Mouse (Mus musculus) NIH3T3 (cell line): ENCODE results near the gene Podn.

ENCODE experiments used
- DNase-seq: peaks from one replicate; pipeline ENCODE4 v3.0.0-alpha.2; 2012; ENCODE audit warnings: low read depth

Podn gene

DNA sequence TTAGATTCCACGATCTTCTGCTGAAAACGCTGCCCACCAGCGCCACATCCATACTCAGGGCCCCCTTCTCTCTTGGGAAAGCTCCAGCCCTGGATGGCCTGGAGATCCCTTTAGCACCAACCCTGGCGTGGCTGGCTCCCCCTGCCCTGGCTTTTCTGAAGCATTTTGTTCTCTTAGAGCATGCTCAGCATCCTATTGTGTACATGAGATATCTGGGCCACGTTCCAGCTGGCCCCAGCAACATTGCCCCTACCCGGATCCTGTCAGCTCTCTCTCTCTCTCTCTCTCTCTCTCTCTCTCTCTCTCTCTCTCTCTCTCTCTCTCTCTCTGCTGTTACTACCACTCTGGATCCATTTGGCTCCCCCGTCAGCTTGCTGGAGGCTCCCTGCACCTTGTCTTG lies 90.9 kb downstream of the Podn start:
- peak; percentile 63 for DNase-seq

GRCm38 (mm10) chr4:107999380-107999779 lies 96.9 kb downstream of the Podn start:
- no peak for DNase-seq

DNA sequence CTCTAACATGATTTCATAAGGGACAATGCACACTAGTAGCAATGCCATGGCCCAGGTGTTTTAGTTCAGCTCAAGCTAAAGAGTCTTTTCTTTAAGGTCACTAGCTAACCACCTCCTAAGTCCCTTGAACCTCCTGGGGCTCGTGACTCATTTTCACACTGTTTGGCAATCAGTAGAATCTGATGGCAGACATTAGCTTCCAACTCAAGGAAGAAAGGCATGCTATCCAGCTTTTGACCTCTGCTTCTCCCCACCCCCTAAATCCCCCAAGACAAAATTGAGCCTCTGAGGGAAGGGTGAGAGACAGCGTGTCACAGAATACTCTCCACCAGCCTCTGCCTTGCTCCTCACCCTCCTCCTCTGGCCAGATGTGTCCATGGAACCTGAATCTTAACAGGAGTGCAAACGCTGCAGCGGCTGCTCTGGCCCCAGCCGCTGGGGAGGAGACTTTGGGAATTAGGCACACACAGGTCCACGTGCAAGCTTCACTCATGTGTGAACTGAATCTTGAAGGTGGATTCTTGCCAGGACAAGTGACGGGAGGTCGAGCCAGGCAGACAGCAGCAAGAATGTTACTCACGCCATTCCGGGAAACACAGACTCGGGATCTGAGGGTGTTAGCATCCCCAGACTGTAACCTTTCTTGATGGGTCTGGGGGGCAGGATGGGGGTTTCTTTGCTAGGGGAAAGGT lies 97.5 kb downstream of the Podn start:
- DNase-seq = peak; percentile 68

DNA sequence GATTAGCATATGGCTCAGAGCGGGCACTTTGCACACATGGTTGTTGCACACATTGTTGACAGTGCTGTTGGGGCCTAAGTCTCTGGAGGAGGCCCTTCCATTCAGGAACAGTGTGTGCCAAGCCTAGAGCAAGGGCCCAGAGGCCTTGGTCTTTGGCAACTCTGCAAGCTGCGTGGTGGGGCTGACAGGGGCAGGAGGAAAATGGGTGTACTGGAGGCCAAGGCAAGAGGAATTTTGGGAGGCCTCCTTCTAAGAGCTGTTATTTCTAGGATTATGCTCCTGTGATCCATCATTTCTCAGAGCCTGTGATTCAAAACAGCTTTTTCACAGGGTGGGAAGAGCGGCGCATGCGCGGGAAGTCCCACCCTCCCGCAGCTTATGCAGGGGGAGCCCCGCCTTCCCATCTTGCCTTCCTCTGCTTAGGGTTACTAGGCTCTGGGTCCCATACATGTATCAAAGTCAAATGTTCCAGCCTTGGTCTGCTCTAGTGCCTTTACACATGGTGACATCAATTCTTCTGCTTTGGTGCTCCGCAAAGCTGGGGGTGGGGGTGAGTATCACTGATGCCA lies 99.7 kb downstream of the Podn start:
- DNase-seq = peak; percentile 42

DNA sequence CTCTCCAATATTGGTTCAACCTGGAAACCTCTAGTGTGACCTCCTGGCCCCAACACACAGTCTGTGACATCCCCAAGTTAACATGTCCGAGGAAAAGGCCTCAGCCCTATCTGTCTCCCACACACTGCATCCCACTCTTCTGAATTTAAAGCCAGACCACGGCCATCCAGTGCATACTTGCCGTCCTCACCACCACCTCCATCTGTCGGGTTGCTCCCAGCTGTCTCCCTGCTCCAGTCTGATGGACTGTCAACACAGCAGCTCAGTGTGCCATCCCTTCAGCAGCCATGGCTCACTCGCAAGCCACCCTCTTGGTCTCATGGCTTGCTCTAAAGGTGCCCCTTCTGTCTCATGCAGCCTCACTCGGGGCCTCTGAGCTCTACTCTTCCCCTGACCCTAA lies 100.5 kb downstream of the Podn start:
- no peak for DNase-seq

GRCm38 (mm10) chr4:107995011-107995410 lies 101.2 kb downstream of the Podn start:
- peak; percentile 65 for DNase-seq

DNA sequence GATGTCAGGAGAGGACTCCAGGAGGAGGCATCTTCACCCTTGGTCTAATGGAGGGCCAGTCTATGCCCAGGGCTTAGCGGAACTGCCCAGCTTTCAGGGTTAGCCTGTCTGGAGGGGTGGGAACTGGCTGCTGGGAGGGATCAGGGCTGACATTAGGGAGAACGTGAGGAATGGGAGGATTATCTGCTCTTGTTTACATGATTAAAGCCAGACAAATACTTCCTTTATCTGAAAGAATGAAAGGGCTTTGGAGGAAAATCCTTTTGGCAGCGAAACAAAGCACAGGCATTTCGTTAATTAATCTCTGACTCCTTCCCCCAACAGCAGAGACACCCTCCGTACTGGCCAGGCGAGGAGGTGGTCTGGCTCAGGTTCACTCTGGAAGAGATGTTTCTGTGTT lies 104.4 kb downstream of the Podn start:
- no peak for DNase-seq

- no peak for DNase-seq
Measured at GRCm38 (mm10) chr4:107990818-107991217, 105.4 kb downstream of the Podn start.

DNA sequence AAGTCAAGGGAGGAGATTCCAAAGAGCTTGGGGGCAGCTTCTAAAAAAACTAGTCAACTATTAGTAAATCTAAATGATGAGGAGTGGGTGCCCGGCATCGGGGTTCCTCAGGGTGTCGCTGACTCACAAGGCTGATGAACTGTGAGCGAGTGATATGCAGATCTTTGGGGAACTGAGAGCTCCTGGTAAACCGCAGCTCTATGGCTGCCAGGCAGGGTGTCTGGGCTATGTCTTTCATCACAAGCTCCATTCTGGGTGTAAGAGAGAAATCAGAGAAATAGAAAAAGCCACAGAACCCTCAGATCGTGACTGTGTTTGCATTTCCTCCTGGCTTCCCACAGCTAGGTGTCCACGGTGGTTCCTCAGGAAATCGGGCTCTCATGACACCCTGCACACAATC lies 107.3 kb downstream of the Podn start:
- DNase-seq = no peak

- no peak for DNase-seq
Measured at GRCm38 (mm10) chr4:107986386-107987168, 109.7 kb downstream of the Podn start.

- DNase-seq = no peak
Measured at GRCm38 (mm10) chr4:107985812-107986211, 110.4 kb downstream of the Podn start.

DNA sequence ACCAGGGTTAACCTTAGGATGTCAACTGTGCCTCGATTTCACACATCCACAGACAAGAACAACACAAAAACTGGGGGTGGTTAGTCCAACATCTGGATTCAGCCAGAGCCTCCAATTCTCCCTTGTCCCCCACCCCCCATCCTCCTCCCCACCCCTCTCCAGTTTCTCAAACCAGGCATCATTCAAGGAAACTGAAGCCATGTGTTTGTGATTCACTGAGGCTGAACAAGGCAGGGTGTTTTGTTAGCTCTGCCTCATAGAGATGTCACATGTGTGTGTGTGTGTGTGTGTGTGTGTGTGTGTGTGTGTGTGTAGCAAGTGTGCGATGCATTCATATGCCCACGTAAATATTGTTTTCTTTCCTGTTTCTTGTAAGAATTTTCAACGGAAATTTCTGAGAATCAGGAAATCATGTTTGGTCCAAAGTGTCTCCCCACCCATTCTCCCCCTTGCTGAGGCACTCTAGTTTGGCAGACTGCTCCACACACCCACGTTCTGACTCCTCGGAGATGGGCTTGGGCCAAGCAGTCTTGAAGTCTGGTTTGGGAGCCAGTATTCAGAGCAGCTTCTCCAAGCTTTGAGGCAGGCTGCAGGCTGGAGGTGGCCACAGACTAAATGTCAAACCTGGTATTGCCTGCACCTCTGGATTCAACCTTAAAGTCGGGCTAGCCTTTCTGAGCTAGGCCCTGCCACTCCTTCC lies 111.8 kb downstream of the Podn start:
- peak; percentile 97 for DNase-seq

- peak; percentile 69 for DNase-seq
Measured at GRCm38 (mm10) chr4:107983717-107984116, 112.5 kb downstream of the Podn start.

DNA sequence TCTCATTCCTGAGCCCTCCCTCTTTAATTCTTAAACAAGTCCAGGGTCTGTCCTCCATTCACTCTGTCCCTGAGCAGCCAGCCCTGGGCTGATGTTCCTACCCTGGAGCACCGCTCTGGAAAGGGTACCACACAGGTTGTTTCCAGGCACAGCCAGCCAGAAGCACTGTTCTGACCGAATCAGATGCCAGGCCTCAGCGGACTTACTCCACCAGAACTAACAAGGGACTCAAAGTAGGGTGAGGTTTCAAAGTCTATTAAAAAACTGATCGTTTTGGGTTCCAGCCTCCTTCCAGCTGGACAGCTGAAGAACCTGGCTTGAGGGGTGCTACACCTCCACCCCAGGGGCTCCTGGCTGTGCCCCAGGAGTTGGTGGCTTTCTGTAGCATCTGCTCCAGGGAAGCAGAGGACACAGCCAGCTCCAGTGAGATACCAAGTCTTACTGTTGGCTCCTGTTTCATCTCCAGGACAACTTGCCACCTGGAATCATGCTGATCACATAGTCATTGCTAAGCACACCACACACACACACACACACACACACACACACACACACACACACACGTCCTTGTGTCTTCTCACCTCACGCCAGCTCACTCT lies 116.1 kb downstream of the Podn start:
- no peak for DNase-seq

DNA sequence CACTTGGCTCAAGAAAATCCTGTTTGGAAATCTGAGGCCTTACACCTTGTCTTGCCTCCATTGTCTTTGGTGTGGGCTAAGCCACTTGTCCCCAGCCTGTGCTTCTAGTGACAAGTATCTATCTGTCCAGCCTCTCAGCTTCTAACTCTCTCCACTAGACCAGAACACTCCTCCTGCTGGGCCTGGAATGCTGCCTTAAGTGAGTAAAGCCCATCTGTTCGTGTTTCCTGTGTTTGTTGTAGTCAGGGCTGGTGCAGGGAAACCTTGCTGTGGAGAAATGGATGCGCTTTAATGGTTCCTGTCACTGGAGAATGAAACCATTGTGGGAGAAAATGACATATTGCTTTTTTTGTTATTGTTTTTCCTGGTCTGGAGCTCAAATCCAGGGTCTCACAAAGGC lies 116.7 kb downstream of the Podn start:
- peak; percentile 59 for DNase-seq

GRCm38 (mm10) chr4:107977593-107977992 lies 118.7 kb downstream of the Podn start:
- DNase-seq = no peak

DNA sequence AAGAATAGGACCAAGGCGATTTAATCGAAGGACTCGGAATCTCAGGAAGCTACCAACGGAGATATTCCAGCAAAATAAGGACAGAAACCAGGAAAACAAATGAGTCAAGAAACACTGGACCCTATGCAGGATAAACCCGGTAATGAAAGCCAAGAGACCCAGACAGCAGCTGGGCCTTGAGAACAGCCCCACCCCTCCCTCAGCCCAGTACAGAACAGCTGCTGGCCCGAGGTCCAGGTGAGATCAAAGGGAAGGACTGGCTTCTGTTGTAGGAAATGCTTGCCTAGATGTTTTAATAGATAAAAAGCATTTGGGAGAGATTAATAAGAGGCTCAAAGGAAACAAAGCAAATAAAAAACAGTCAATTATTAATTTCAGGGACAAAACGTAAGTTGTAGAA lies 121.2 kb downstream of the Podn start:
- DNase-seq = no peak

GRCm38 (mm10) chr4:107974527-107974926 lies 121.7 kb downstream of the Podn start:
- no peak for DNase-seq

DNA sequence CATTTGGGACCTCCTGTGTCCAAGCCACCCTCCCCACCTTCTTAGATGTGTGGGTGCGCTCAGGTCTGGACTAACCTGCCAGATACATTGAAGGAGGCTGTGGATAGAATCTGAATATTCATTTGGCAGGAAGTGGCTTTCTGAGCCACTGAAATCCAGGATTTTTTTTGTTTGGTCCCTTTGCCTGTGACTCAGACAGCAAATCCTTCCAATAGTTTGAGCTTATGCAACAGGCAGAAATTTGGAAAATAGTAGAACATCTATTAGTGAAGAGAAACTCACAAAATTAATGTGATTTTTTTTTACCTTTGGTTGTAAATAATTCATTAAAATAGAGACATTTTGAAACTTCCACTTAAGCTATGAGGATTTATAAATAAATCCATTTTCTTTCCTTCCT lies 125.1 kb downstream of the Podn start:
- DNase-seq = peak; percentile 77

GRCm38 (mm10) chr4:107969781-107970180 lies 126.5 kb downstream of the Podn start:
- DNase-seq = peak; percentile 82

DNA sequence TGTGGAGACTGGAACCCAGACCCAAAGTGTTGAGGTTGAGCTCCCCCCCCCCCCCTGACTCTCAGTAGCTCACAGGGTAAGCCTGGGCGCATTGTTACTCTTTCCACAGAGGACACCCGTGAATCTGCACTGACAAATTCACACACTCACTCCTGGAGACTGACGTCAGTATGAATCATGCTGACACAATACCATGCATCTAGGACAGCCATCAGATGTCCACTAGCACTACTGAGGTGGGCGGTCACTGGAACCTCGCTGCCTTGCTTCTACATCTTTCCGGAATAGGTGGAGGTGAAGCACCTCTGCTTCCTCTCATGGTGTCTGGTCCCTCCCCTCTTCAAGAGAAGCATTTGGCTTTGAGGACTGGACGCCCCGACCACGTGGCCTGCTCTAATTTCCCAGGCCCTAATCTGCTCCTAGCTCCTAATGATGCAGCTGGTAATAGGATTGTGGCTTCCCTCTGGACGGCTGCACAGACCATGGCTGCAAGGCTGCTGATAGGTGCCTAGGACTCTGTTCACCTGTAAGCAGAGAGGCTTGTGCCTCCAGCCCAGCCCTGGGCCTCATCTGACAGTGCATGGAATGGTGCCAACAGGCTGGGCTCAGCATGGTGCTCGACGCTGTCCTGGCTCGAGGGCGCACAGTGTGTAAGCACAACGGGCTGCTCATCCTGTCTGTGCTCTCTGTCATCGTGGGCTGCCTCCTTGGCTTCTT lies 128.1 kb downstream of the Podn start, which contains the start of gene Slc1a7:
Slc1a7 (plus strand) TSS at position 367 of the 717 bp plus-strand sequence.
- peak; percentile 65 for DNase-seq
